Mouse (Mus musculus): ENCODE results near the gene Olfr294. TPM values are rescaled to one million over a fixed set of nuclear protein-coding genes. Genes with fewer than 3 reads are reported as not detected.

Gene Olfr294
- total and polyA plus RNA-seq, 3 experiments, result not detected

- Histone ChIP-seq H3K9me3 (replicated peaks; ENCODE audit: insufficient read depth, low read length) (no peaks in the 10 kb centered on the region), H3K4me3 (ENCODE audit: control insufficient read depth in 1 of 2, insufficient read depth in 1 of 2, low read depth in 2 of 2, low read length in 2 of 2) (no peak within 1 kb of the TSS), H3K4me1 (ENCODE audit: control insufficient read depth in 1 of 2, insufficient read depth in 2 of 2, low read length in 2 of 2) (no peaks in the 10 kb centered on the region), H3K27me3 (ENCODE audit: control insufficient read depth in 1 of 2, insufficient read depth in 2 of 2, low read length in 2 of 2) (no peaks in the 10 kb centered on the region), H3K27ac (ENCODE audit: control insufficient read depth, low read depth, low read length) (no peak within 1 kb of the TSS), H3K9ac (ENCODE audit: control insufficient read depth, low read depth, low read length, poor library complexity, severe bottlenecking) (no peak within 1 kb of the TSS), H3K79me2 (ENCODE audit: control insufficient read depth, insufficient read depth, low read length, poor library complexity) (no peaks in the 10 kb centered on the region), H3K36me3 (ENCODE audit: control insufficient read depth in 1 of 2, insufficient read depth in 2 of 2, low read length in 2 of 2) (no peaks in the 10 kb centered on the region)
- no peak for TF ChIP-seq CHD1 (IDR thresholded peaks at IDR 0.05; ENCODE audit: low read depth, low read length)
- no peak for TF ChIP-seq EP300 (IDR thresholded peaks at IDR 0.05; ENCODE audit: low read depth in 1 of 2, low read length in 2 of 2)
- TF ChIP-seq SMC3 (IDR thresholded peaks at IDR 0.05; ENCODE audit: low read depth, low read length), result no peak
- no peak for TF ChIP-seq SIN3A (IDR thresholded peaks at IDR 0.05; ENCODE audit: low read length)
- TF ChIP-seq CHD2 (IDR thresholded peaks at IDR 0.05; ENCODE audit: low read length), result no peak
- TF ChIP-seq GATA1 (IDR thresholded peaks at IDR 0.05; ENCODE audit: low read depth, low read length), result no peak
- TF ChIP-seq MAZ (IDR thresholded peaks at IDR 0.05; ENCODE audit: low read depth, low read length), result no peak
- no peak for TF ChIP-seq POLR2A (IDR thresholded peaks at IDR 0.05; ENCODE audit: control insufficient read depth in 1 of 2, insufficient read depth in 1 of 2, low read depth in 1 of 2, low read length in 2 of 2, poor library complexity in 1 of 2)
- TF ChIP-seq RCOR1 (IDR thresholded peaks at IDR 0.05; ENCODE audit: low read depth, low read length), result no peak
- no peak for DNase-seq (ENCODE audit: low read depth, low spot score)
Measured at GRCm38 (mm10) chr7:86583562-86583961, 32.9 kb downstream of the Olfr294 start, which contains the start of gene Olfr295. Gene Olfr295, plus strand, starts transcription at chr7:86583862.

Other genes with a start within 250 kb of the Olfr294 start
- gene Olfr305, start 249.7 kb downstream of the Olfr294 start, total RNA-seq (2012; rRNA removed), result not detected in 2 replicates
- gene Olfr305, start 249.7 kb downstream of the Olfr294 start, polyA plus RNA-seq (2012; ENCODE audit: insufficient read depth in 1 of 2, insufficient read length in 2 of 2, low read depth in 1 of 2, low replicate concordance in 2 of 2, missing spikeins in 1 of 2), result not detected
- gene Olfr304, start 230.0 kb downstream of the Olfr294 start, total RNA-seq (2012; rRNA removed), result not detected in 2 replicates
- gene Olfr304, start 230.0 kb downstream of the Olfr294 start, polyA plus RNA-seq (2012; ENCODE audit: insufficient read depth in 1 of 2, insufficient read length in 2 of 2, low read depth in 1 of 2, low replicate concordance in 2 of 2, missing spikeins in 1 of 2), result not detected
- not detected in 2 replicates for gene Olfr303, start 218.9 kb downstream of the Olfr294 start, total RNA-seq (2012; rRNA removed)
- gene Olfr303, start 218.9 kb downstream of the Olfr294 start, polyA plus RNA-seq (2012; ENCODE audit: insufficient read depth in 1 of 2, insufficient read length in 2 of 2, low read depth in 1 of 2, low replicate concordance in 2 of 2, missing spikeins in 1 of 2), result not detected
- gene Olfr301, start 212.8 kb downstream of the Olfr294 start, total RNA-seq (2012; rRNA removed), result not detected in 2 replicates
- not detected for gene Olfr301, start 212.8 kb downstream of the Olfr294 start, polyA plus RNA-seq (2012; ENCODE audit: insufficient read depth in 1 of 2, insufficient read length in 2 of 2, low read depth in 1 of 2, low replicate concordance in 2 of 2, missing spikeins in 1 of 2)
- gene Olfr299, start 156.7 kb downstream of the Olfr294 start, total RNA-seq (2012; rRNA removed), result not detected in 2 replicates
- not detected for gene Olfr299, start 156.7 kb downstream of the Olfr294 start, polyA plus RNA-seq (2012; ENCODE audit: insufficient read depth in 1 of 2, insufficient read length in 2 of 2, low read depth in 1 of 2, low replicate concordance in 2 of 2, missing spikeins in 1 of 2)
- not detected in 2 replicates for gene Olfr298, start 124.2 kb downstream of the Olfr294 start, total RNA-seq (2012; rRNA removed)
- not detected for gene Olfr298, start 124.2 kb downstream of the Olfr294 start, polyA plus RNA-seq (2012; ENCODE audit: insufficient read depth in 1 of 2, insufficient read length in 2 of 2, low read depth in 1 of 2, low replicate concordance in 2 of 2, missing spikeins in 1 of 2)
- gene Olfr297, start 96.7 kb downstream of the Olfr294 start, total RNA-seq (2012; rRNA removed), result not detected in 2 replicates
- gene Olfr297, start 96.7 kb downstream of the Olfr294 start, polyA plus RNA-seq (2012; ENCODE audit: insufficient read depth in 1 of 2, insufficient read length in 2 of 2, low read depth in 1 of 2, low replicate concordance in 2 of 2, missing spikeins in 1 of 2), result not detected
- gene Olfr295, start 32.8 kb downstream of the Olfr294 start, total RNA-seq (2012; rRNA removed), result not detected in 2 replicates
- gene Olfr295, start 32.8 kb downstream of the Olfr294 start, polyA plus RNA-seq (2012; ENCODE audit: insufficient read depth in 1 of 2, insufficient read length in 2 of 2, low read depth in 1 of 2, low replicate concordance in 2 of 2, missing spikeins in 1 of 2), result not detected
- gene Olfr293, start 32.4 kb upstream of the Olfr294 start, total RNA-seq (2012; rRNA removed), result not detected in 2 replicates
- gene Olfr293, start 32.4 kb upstream of the Olfr294 start, polyA plus RNA-seq (2012; ENCODE audit: insufficient read depth in 1 of 2, insufficient read length in 2 of 2, low read depth in 1 of 2, low replicate concordance in 2 of 2, missing spikeins in 1 of 2), result not detected
- gene Olfr292, start 71.7 kb upstream of the Olfr294 start, total RNA-seq (2012; rRNA removed), result not detected in 2 replicates
- not detected for gene Olfr292, start 71.7 kb upstream of the Olfr294 start, polyA plus RNA-seq (2012; ENCODE audit: insufficient read depth in 1 of 2, insufficient read length in 2 of 2, low read depth in 1 of 2, low replicate concordance in 2 of 2, missing spikeins in 1 of 2)
- not detected in 2 replicates for gene Folh1, start 159.3 kb upstream of the Olfr294 start, total RNA-seq (2012; rRNA removed)
- gene Folh1, start 159.3 kb upstream of the Olfr294 start, polyA plus RNA-seq (2012; ENCODE audit: insufficient read depth in 1 of 2, insufficient read length in 2 of 2, low read depth in 1 of 2, low replicate concordance in 2 of 2, missing spikeins in 1 of 2), result not detected
- not detected in 2 replicates for gene Vmn2r77, start 178.4 kb upstream of the Olfr294 start, total RNA-seq (2012; rRNA removed)
- gene Vmn2r77, start 178.4 kb upstream of the Olfr294 start, polyA plus RNA-seq (2012; ENCODE audit: insufficient read depth in 1 of 2, insufficient read length in 2 of 2, low read depth in 1 of 2, low replicate concordance in 2 of 2, missing spikeins in 1 of 2), result not detected